In genomic region chr4:143001961-143002360, GRCm38 (mm10) we compare ENCODE assay signal across 8 mouse cellular contexts.
"Had no signal": no experiment of that assay in that cellular context is flagged by ENCODE, and none has a peak within 500 bp of the region (broad histone marks: within the 10 kb centered on the region; RNA-seq: fewer than 3 reads in every experiment).

No protein-coding gene starts in this region.

- DNase-seq: kidney, adult 8-10 months; kidney, postnatal 25 days; left cerebral cortex, postnatal 4 days; liver; liver, embryonic 13.5 days; liver, postnatal 0 days; lung, postnatal 14 days; thymus, postnatal 14 days had no signal
